Mouse (Mus musculus): ENCODE data around the gene Umodl1.

DNA sequence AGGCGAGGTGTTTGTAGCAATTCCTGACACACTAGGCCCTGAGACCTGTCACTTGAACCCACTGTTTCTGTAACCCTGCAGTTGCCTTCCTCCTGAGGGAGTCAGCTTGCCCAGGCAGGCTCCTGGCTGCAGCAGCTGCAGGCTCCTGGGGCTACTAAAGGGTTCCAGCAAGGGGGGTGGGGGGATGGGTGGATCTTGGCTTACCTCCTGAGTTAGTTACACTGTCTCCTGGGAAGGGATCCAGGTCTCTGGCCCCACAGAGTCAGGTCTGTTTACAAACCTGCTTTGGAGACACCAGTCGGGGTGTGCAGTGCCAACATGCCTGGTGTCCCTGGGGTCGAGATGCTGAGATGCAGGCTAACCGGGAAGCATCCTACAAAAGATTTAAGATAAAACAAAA lies 15.5 kb downstream of the Umodl1 start:
- no peak for TF ChIP-seq GATA1 (IDR thresholded peaks at IDR 0.05; ENCODE audit: low read length)
- no peak for TF ChIP-seq TAL1 (IDR thresholded peaks at IDR 0.05; ENCODE audit: low read length)
